Mouse (Mus musculus): ENCODE results near the gene Eppin.
"Not testable (repeated sequence)": the region's sequence is repeated elsewhere in the genome, so short reads cannot be mapped to it uniquely, and the experiment has no call there.

The Eppin gene

GRCm38 (mm10) chr2:164593494-164593893 is at the start of gene Eppin:
TSS of gene Eppin (minus strand) at chr2:164593594.
- no peak for DNase-seq (ENCODE audit: low read depth in 2 of 2, low spot score in 2 of 2)

GRCm38 (mm10) chr2:164641881-164642673 is 48.7 kb upstream of the Eppin start:
- no peak for DNase-seq (ENCODE audit: low read depth in 2 of 2, low spot score in 2 of 2)

GRCm38 (mm10) chr2:164641129-164641528 is 47.7 kb upstream of the Eppin start:
- DNase-seq (ENCODE audit: low read depth in 2 of 2, low spot score in 2 of 2): no peak

- no peak for DNase-seq (ENCODE audit: low read depth in 2 of 2, low spot score in 2 of 2)
Observed at GRCm38 (mm10) chr2:164638696-164639095, 45.3 kb upstream of the Eppin start, which contains the start of gene Wfdc16. TSS of gene Wfdc16 (minus strand) at chr2:164638796.

- DNase-seq (ENCODE audit: low read depth in 2 of 2, low spot score in 2 of 2): no peak
Observed at GRCm38 (mm10) chr2:164635266-164635665, 41.9 kb upstream of the Eppin start.

- no peak for DNase-seq (ENCODE audit: low read depth in 2 of 2, low spot score in 2 of 2)
Observed at GRCm38 (mm10) chr2:164621775-164622174, 28.4 kb upstream of the Eppin start.

GRCm38 (mm10) chr2:164619050-164619449 is 25.7 kb upstream of the Eppin start:
- no peak for DNase-seq (ENCODE audit: low read depth in 2 of 2, low spot score in 2 of 2)

GRCm38 (mm10) chr2:164615386-164615785 is 22.0 kb upstream of the Eppin start:
- no peak for DNase-seq (ENCODE audit: low read depth in 2 of 2, low spot score in 2 of 2)

- DNase-seq (ENCODE audit: low read depth in 2 of 2, low spot score in 2 of 2): not testable (repeated sequence)
Observed at GRCm38 (mm10) chr2:164613471-164613870, 20.1 kb upstream of the Eppin start, which contains the start of the genes Wfdc6b and Wfdc8. TSS of gene Wfdc6b (plus strand) at chr2:164613522. TSS of gene Wfdc8 (minus strand) at chr2:164613626.

GRCm38 (mm10) chr2:164608781-164609180 is 15.4 kb upstream of the Eppin start:
- DNase-seq (ENCODE audit: low read depth in 2 of 2, low spot score in 2 of 2): no peak

GRCm38 (mm10) chr2:164604411-164604810 is 11.0 kb upstream of the Eppin start:
- no peak for DNase-seq (ENCODE audit: low read depth in 2 of 2, low spot score in 2 of 2)

- no peak for DNase-seq (ENCODE audit: low read depth in 2 of 2, low spot score in 2 of 2)
Observed at GRCm38 (mm10) chr2:164603482-164603881, 10.1 kb upstream of the Eppin start.

- DNase-seq (ENCODE audit: low read depth in 2 of 2, low spot score in 2 of 2): no peak
Observed at GRCm38 (mm10) chr2:164600179-164600578, 6.8 kb upstream of the Eppin start.

GRCm38 (mm10) chr2:164592014-164592413 is 1.4 kb downstream of the Eppin start:
- DNase-seq (ENCODE audit: low read depth in 2 of 2, low spot score in 2 of 2): no peak

GRCm38 (mm10) chr2:164585025-164585725 is 8.2 kb downstream of the Eppin start, which contains the start of gene Wfdc6a:
TSS of gene Wfdc6a (minus strand) at chr2:164585447.
- DNase-seq (ENCODE audit: low read depth in 2 of 2, low spot score in 2 of 2): not testable (repeated sequence)

GRCm38 (mm10) chr2:164573359-164573758 is 20.0 kb downstream of the Eppin start, which contains the start of gene Spint3:
TSS of gene Spint3 (minus strand) at chr2:164573459.
- not testable (repeated sequence) for DNase-seq (ENCODE audit: low read depth in 2 of 2, low spot score in 2 of 2)

- no peak for DNase-seq (ENCODE audit: low read depth in 2 of 2, low spot score in 2 of 2)
Observed at GRCm38 (mm10) chr2:164567460-164567859, 25.9 kb downstream of the Eppin start.

GRCm38 (mm10) chr2:164566997-164567396 is 26.4 kb downstream of the Eppin start:
- no peak for DNase-seq (ENCODE audit: low read depth in 2 of 2, low spot score in 2 of 2)

GRCm38 (mm10) chr2:164564346-164564745 is 29.0 kb downstream of the Eppin start:
- no peak for DNase-seq (ENCODE audit: low read depth in 2 of 2, low spot score in 2 of 2)

- DNase-seq (ENCODE audit: low read depth in 2 of 2, low spot score in 2 of 2): peak; percentile 17 to 39
Observed at GRCm38 (mm10) chr2:164563339-164564038, 29.9 kb downstream of the Eppin start.
